Mouse (Mus musculus) E14TG2a.4 (cell line): ENCODE data around the gene Slc9a5.

Experiments used
- CTCF ChIP-seq: conservative IDR thresholded peaks from 2 replicates; pipeline ENCODE4 v1.5.1; 2014; ENCODE audit warnings: low read length
- NANOG ChIP-seq: IDR thresholded peaks from 2 replicates; pipeline ENCODE4 v1.6.1; 2014; ENCODE audit warnings: borderline replicate concordance, low read length, mixed read lengths
- POU5F1 ChIP-seq: IDR thresholded peaks from 2 replicates; pipeline ENCODE4 v1.6.1; 2014; ENCODE audit warnings: low read length, borderline replicate concordance

- TF ChIP-seq CTCF (no peak), POU5F1 (no peak), NANOG (no peak)
Observed at GRCm38 (mm10) chr8:105336373-105337130, 12.1 kb upstream of the Slc9a5 start.
